Mouse (Mus musculus) kidney, adult 9 months (tissue): ENCODE measurements around the gene Cdkn2d.
A peak's percentile ranks its signal among the peaks of the same experiment; 100 is the strongest.

ENCODE experiments used
- DNase-seq: peaks from one replicate; pipeline ENCODE4 v3.0.0; 2022

Gene Cdkn2d

GRCm38 (mm10) chr9:21243826-21244427 lies 47.3 kb downstream of the Cdkn2d start:
- no peak for DNase-seq

- peak; percentile 91 for DNase-seq
Observed at GRCm38 (mm10) chr9:21241343-21241742, 49.9 kb downstream of the Cdkn2d start.

- no peak for DNase-seq
Observed at GRCm38 (mm10) chr9:21239465-21239848, 51.8 kb downstream of the Cdkn2d start.

GRCm38 (mm10) chr9:21238733-21239464 lies 52.3 kb downstream of the Cdkn2d start, which contains the start of gene Keap1:
Gene Keap1 (minus strand): TSS chr9:21239361.
- peak; percentile 82 for DNase-seq
